Comparison of ENCODE assay signal across 23 mouse cellular contexts in the genomic region with DNA sequence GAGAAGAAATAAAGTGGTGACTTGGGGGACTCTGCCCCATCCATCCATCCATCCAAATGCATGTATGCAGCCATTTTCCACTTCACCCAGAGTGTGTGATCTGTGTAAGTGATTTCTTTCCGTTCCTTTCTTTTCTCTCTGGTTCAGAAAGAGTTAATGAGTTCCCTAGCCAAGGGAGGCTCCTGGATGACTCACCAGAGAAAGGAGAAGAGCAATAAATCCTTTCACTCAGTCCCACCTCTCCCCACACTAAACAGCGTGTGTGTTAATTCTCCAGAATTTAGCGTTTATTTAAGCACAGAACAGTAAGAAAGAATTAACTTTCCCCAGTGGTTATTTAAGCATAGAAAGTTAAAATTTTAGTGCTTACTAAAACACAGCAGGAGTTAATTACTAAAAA. TPM values are rescaled to one million over a fixed set of nuclear protein-coding genes. Genes with fewer than 3 reads are reported as not detected.
DNase-seq lines count a peak whose midpoint lies in the region; ATAC-seq and TF ChIP-seq lines count a peak whose summit lies in the region.
"Had no signal": no experiment of that assay in that cellular context is flagged by ENCODE, and none has a peak within 500 bp of the region (broad histone marks: within the 10 kb centered on the region; RNA-seq: fewer than 3 reads in every experiment).

No protein-coding gene starts in this region.

- 5% methylated on average over 3 of the region's 3 CpGs for WGBS in limb, embryonic 14.5 days
- 7% methylated on average over 3 of the region's 3 CpGs for WGBS in limb, embryonic 10.5 days
- 9% methylated on average over 3 of the region's 3 CpGs for WGBS in intestine, embryonic 16.5 days
- 5% methylated on average over 3 of the region's 3 CpGs for WGBS in stomach, postnatal 0 days
- 55% methylated on average over 3 of the region's 3 CpGs for WGBS in hindbrain, embryonic 10.5 days
- 23% methylated on average over 3 of the region's 3 CpGs for WGBS in forebrain, postnatal 0 days

- H3K4me2 ChIP-seq in limb, embryonic 14.5 days (replicated peaks; ENCODE audit: low read depth, low read length, severe bottlenecking): no peak overlapping the region
- H3K4me2 ChIP-seq in intestine, embryonic 16.5 days (ENCODE audit: low read depth, low read length): no peak overlapping the region
- no peak overlapping the region for H3K4me2 ChIP-seq in stomach, postnatal 0 days (replicated peaks; ENCODE audit: low read depth)
- H3K4me2 ChIP-seq in forebrain, postnatal 0 days (ENCODE audit: low read depth): no peak overlapping the region
- H3K4me2 ChIP-seq: limb, embryonic 13.5 days; midbrain, embryonic 12.5 days had no signal

- no peak for TF ChIP-seq EP300 in stomach, postnatal 0 days (optimal IDR thresholded peaks at IDR 0.05)

- no peak for TF ChIP-seq CTCF in stomach, postnatal 0 days (IDR thresholded peaks at IDR 0.05; ENCODE audit: low read depth)
- no peak for TF ChIP-seq CTCF in forebrain, postnatal 0 days (IDR thresholded peaks at IDR 0.05; ENCODE audit: low read depth)

- 0 out of 2 replicates have a peak, but pooled peaks cover 7% of the 10 kb centered on the region for H3K4me1 ChIP-seq in limb, embryonic 14.5 days (ENCODE audit: control insufficient read depth, insufficient read depth, low read length)
- H3K4me1 ChIP-seq in limb, embryonic 10.5 days: peaks cover 7% of the 10 kb centered on the region; the same call in 1 of the 2 replicates
- peaks cover 7% of the 10 kb centered on the region for H3K4me1 ChIP-seq in intestine, embryonic 16.5 days (ENCODE audit: control insufficient read depth, insufficient read depth, low read length)
- no peaks in the 10 kb centered on the region for H3K4me1 ChIP-seq in stomach, postnatal 0 days (replicated peaks; ENCODE audit: control insufficient read depth, insufficient read depth)
- no peaks in the 10 kb centered on the region for H3K4me1 ChIP-seq in hindbrain, embryonic 10.5 days (replicated peaks)
- H3K4me1 ChIP-seq in forebrain, postnatal 0 days (ENCODE audit: insufficient read depth): no peaks in the 10 kb centered on the region
- H3K4me1 ChIP-seq: heart, embryonic 10.5 days; midbrain, embryonic 12.5 days had no signal

- no peak for TF ChIP-seq POLR2A in limb, embryonic 14.5 days (IDR thresholded peaks at IDR 0.05; ENCODE audit: borderline replicate concordance, extremely low read depth, insufficient read depth, insufficient read length)

- no peak overlapping the region for H3K4me3 ChIP-seq in limb, embryonic 14.5 days (replicated peaks; ENCODE audit: low read length)
- H3K4me3 ChIP-seq in limb, embryonic 10.5 days: no peak overlapping the region
- no peak overlapping the region for H3K4me3 ChIP-seq in intestine, embryonic 16.5 days (ENCODE audit: low read length)
- no peak overlapping the region for H3K4me3 ChIP-seq in stomach, postnatal 0 days (ENCODE audit: low read depth, low read length)
- H3K4me3 ChIP-seq in hindbrain, embryonic 10.5 days: no peak overlapping the region
- H3K4me3 ChIP-seq in forebrain, postnatal 0 days (ENCODE audit: low read depth, low read length): no peak overlapping the region
- H3K4me3 ChIP-seq: erythroblast, embryonic 14.5 days; heart, embryonic 10.5 days; limb, embryonic 13.5 days; midbrain, embryonic 12.5 days had no signal

- no peak overlapping the region for H3K27ac ChIP-seq in limb, embryonic 14.5 days (replicated peaks; ENCODE audit: low read depth, low read length)
- H3K27ac ChIP-seq in limb, embryonic 10.5 days: no peak overlapping the region
- H3K27ac ChIP-seq in intestine, embryonic 16.5 days (ENCODE audit: low read length): no peak overlapping the region
- 0 out of 2 replicates have a peak overlapping the region, but pooled peaks have one; percentile 24 for H3K27ac ChIP-seq in stomach, postnatal 0 days (replicated peaks)
- H3K27ac ChIP-seq in hindbrain, embryonic 10.5 days: no peak overlapping the region
- no peak overlapping the region for H3K27ac ChIP-seq in forebrain, postnatal 0 days (ENCODE audit: low read depth, low read length)
- H3K27ac ChIP-seq: heart, embryonic 10.5 days; limb, embryonic 13.5 days; midbrain, embryonic 12.5 days had no signal

- peak; percentile 55 for DNase-seq in limb, embryonic 14.5 days (ENCODE audit: low spot score)
- no peak for DNase-seq in limb, embryonic 10.5 days (ENCODE audit: low spot score)
- DNase-seq in brain, adult 2 months (ENCODE audit: low read depth, low spot score): peak; percentile 24
- no peak for DNase-seq in stomach, postnatal 0 days (ENCODE audit: low spot score)
- DNase-seq in hindbrain, embryonic 10.5 days (ENCODE audit: low spot score): no peak
- no peak for DNase-seq in forebrain, postnatal 0 days
- DNase-seq: adrenal gland, postnatal 10 days; cerebellum, adult 2 months; heart, postnatal 10 days; kidney, postnatal 25 days; layer of hippocampus, adult 9-11 months; liver, postnatal 0 days had no signal

- H3K9ac ChIP-seq in limb, embryonic 14.5 days (ENCODE audit: low read depth, low read length, severe bottlenecking): no peak overlapping the region
- no peak overlapping the region for H3K9ac ChIP-seq in intestine, embryonic 16.5 days (ENCODE audit: low read depth, low read length)
- no peak overlapping the region for H3K9ac ChIP-seq in stomach, postnatal 0 days (ENCODE audit: low read length)
- H3K9ac ChIP-seq in forebrain, postnatal 0 days: no peak overlapping the region
- H3K9ac ChIP-seq: limb, embryonic 13.5 days; liver, postnatal 0 days; midbrain, embryonic 12.5 days had no signal

- no peak for ATAC-seq in limb, embryonic 14.5 days (ENCODE audit: low FRiP score, low read depth)
- ATAC-seq in intestine, embryonic 16.5 days: peak; percentile 74
- ATAC-seq in stomach, postnatal 0 days (ENCODE audit: low FRiP score, low TSS enrichment): peak; percentile 61; the same call in 1 of the 2 replicates
- ATAC-seq in forebrain, postnatal 0 days: no peak
- ATAC-seq: CD4-positive, CD25-positive, alpha-beta regulatory T cell, adult 4 months; forebrain, embryonic 14.5 days; hindbrain, embryonic 16.5 days; liver, postnatal 0 days had no signal

- no peaks in the 10 kb centered on the region for H3K36me3 ChIP-seq in limb, embryonic 14.5 days (ENCODE audit: control insufficient read depth, insufficient read depth, low read length)
- H3K36me3 ChIP-seq in limb, embryonic 10.5 days: no peaks in the 10 kb centered on the region
- no peaks in the 10 kb centered on the region for H3K36me3 ChIP-seq in intestine, embryonic 16.5 days (ENCODE audit: control insufficient read depth, insufficient read depth, low read length)
- H3K36me3 ChIP-seq in stomach, postnatal 0 days (ENCODE audit: control insufficient read depth, insufficient read depth, low read length): no peaks in the 10 kb centered on the region
- H3K36me3 ChIP-seq in hindbrain, embryonic 10.5 days: no peaks in the 10 kb centered on the region
- H3K36me3 ChIP-seq in forebrain, postnatal 0 days (ENCODE audit: insufficient read depth): no peaks in the 10 kb centered on the region
- H3K36me3 ChIP-seq: G1E; heart, embryonic 10.5 days; limb, embryonic 13.5 days; midbrain, embryonic 12.5 days had no signal

- no peaks in the 10 kb centered on the region for H3K9me3 ChIP-seq in limb, embryonic 14.5 days (ENCODE audit: control insufficient read depth, low read length)
- H3K9me3 ChIP-seq in limb, embryonic 10.5 days (replicated peaks): no peaks in the 10 kb centered on the region
- 0 out of 2 replicates have a peak, but pooled peaks cover 4% of the 10 kb centered on the region for H3K9me3 ChIP-seq in intestine, embryonic 16.5 days (ENCODE audit: control insufficient read depth, low read length)
- no peaks in the 10 kb centered on the region for H3K9me3 ChIP-seq in stomach, postnatal 0 days (ENCODE audit: control insufficient read depth, low read length)
- no peaks in the 10 kb centered on the region for H3K9me3 ChIP-seq in hindbrain, embryonic 10.5 days
- H3K9me3 ChIP-seq in forebrain, postnatal 0 days (ENCODE audit: low read length): no peaks in the 10 kb centered on the region
- H3K9me3 ChIP-seq: G1E; heart, embryonic 10.5 days; limb, embryonic 13.5 days; midbrain, embryonic 12.5 days had no signal

- no peaks in the 10 kb centered on the region for H3K27me3 ChIP-seq in limb, embryonic 14.5 days (ENCODE audit: control insufficient read depth, insufficient read depth, low read length)
- H3K27me3 ChIP-seq in limb, embryonic 10.5 days (ENCODE audit: low read depth, poor library complexity, severe bottlenecking): no peaks in the 10 kb centered on the region
- H3K27me3 ChIP-seq in intestine, embryonic 16.5 days (replicated peaks; ENCODE audit: control insufficient read depth, insufficient read depth, low read length): no peaks in the 10 kb centered on the region
- H3K27me3 ChIP-seq in stomach, postnatal 0 days (ENCODE audit: control insufficient read depth, insufficient read depth, low read length): no peaks in the 10 kb centered on the region
- no peaks in the 10 kb centered on the region for H3K27me3 ChIP-seq in hindbrain, embryonic 10.5 days (ENCODE audit: insufficient read depth, poor library complexity, severe bottlenecking)
- no peaks in the 10 kb centered on the region for H3K27me3 ChIP-seq in forebrain, postnatal 0 days (ENCODE audit: insufficient read depth, low read length)
- H3K27me3 ChIP-seq: limb, embryonic 13.5 days; midbrain, embryonic 12.5 days had no signal

RNA-seq across cellular contexts. Expression of a gene that starts 9.8 kb away (rescaled TPM):
- polyA plus RNA-seq in limb, embryonic 14.5 days (2012; rRNA removed): 163 and 178 TPM in 2 replicates
- polyA plus RNA-seq in limb, embryonic 14.5 days (2014; fragmentation: Nextera tagmentation; extraction: Ambion mirVana): 252 and 260 TPM in 2 replicates
- polyA plus RNA-seq in limb, embryonic 10.5 days (2016; fragmentation: Nextera tagmentation; extraction: Ambion mirVana): 210 and 233 TPM in 2 replicates
- polyA plus RNA-seq in intestine, embryonic 16.5 days (2015; fragmentation: Nextera tagmentation; extraction: Ambion mirVana): 102 and 112 TPM in 2 replicates
- 64.4 and 64.7 TPM in 2 replicates for polyA plus RNA-seq in stomach, postnatal 0 days (2015; fragmentation: Nextera tagmentation; extraction: Ambion mirVana)
- 210 and 212 TPM in 2 replicates for polyA plus RNA-seq in hindbrain, embryonic 10.5 days (2016; fragmentation: Nextera tagmentation; extraction: Ambion mirVana)
- 130 and 136 TPM in 2 replicates for total RNA-seq in forebrain, postnatal 0 days (2014; rRNA removed)
- polyA plus RNA-seq in forebrain, postnatal 0 days (2015; fragmentation: Nextera tagmentation; extraction: Ambion mirVana): 108 and 118 TPM in 2 replicates

RNA-seq across cellular contexts. Expression of a gene that starts 37.8 kb away (rescaled TPM):
- 19.3 and 25.6 TPM in 2 replicates for polyA plus RNA-seq in limb, embryonic 14.5 days (2012; rRNA removed)
- 39.2 and 42.6 TPM in 2 replicates for polyA plus RNA-seq in limb, embryonic 14.5 days (2014; fragmentation: Nextera tagmentation; extraction: Ambion mirVana)
- 36.8 and 41.1 TPM in 2 replicates for polyA plus RNA-seq in limb, embryonic 10.5 days (2016; fragmentation: Nextera tagmentation; extraction: Ambion mirVana)
- polyA plus RNA-seq in intestine, embryonic 16.5 days (2015; fragmentation: Nextera tagmentation; extraction: Ambion mirVana): 30.8 and 32.6 TPM in 2 replicates
- polyA plus RNA-seq in stomach, postnatal 0 days (2015; fragmentation: Nextera tagmentation; extraction: Ambion mirVana): 27.2 and 28.0 TPM in 2 replicates
- 36.0 and 36.7 TPM in 2 replicates for polyA plus RNA-seq in hindbrain, embryonic 10.5 days (2016; fragmentation: Nextera tagmentation; extraction: Ambion mirVana)
- 21.2 and 25.2 TPM in 2 replicates for total RNA-seq in forebrain, postnatal 0 days (2014; rRNA removed)
- 38.2 and 44.3 TPM in 2 replicates for polyA plus RNA-seq in forebrain, postnatal 0 days (2015; fragmentation: Nextera tagmentation; extraction: Ambion mirVana)

RNA-seq across cellular contexts. Expression of a gene that starts 41.9 kb away (rescaled TPM):
- 0.10 and 0.18 TPM in 2 replicates for polyA plus RNA-seq in limb, embryonic 14.5 days (2012; rRNA removed)
- polyA plus RNA-seq in limb, embryonic 14.5 days (2014; fragmentation: Nextera tagmentation; extraction: Ambion mirVana): not detected in 2 replicates
- polyA plus RNA-seq in limb, embryonic 10.5 days (2016; fragmentation: Nextera tagmentation; extraction: Ambion mirVana): not detected in 2 replicates
- 0.18 TPM in 1 of 2 replicates, not detected in the other for polyA plus RNA-seq in intestine, embryonic 16.5 days (2015; fragmentation: Nextera tagmentation; extraction: Ambion mirVana)
- 0.13 and 0.17 TPM in 2 replicates for polyA plus RNA-seq in stomach, postnatal 0 days (2015; fragmentation: Nextera tagmentation; extraction: Ambion mirVana)
- 0.90 and 2.5 TPM in 2 replicates for polyA plus RNA-seq in hindbrain, embryonic 10.5 days (2016; fragmentation: Nextera tagmentation; extraction: Ambion mirVana)
- total RNA-seq in forebrain, postnatal 0 days (2014; rRNA removed): 0.77 and 1.6 TPM in 2 replicates
- polyA plus RNA-seq in forebrain, postnatal 0 days (2015; fragmentation: Nextera tagmentation; extraction: Ambion mirVana): 0.73 and 1.7 TPM in 2 replicates
- total RNA-seq: common myeloid progenitor, adult 5-6 weeks; gastrocnemius, postnatal 4 days; heart, postnatal 10 days had no signal
- polyA plus RNA-seq: CD4-positive, CD25-positive, alpha-beta regulatory T cell, adult 4 months; erythroblast, embryonic 14.5 days; G1E; heart, embryonic 10.5 days; limb, embryonic 13.5 days; liver, postnatal 0 days had no signal

Comparison
In these comparisons a context has a peak if more than half of its experiments do, and no peak if none do; other contexts are left out.
1. DNase-seq: peak in limb, embryonic 14.5 days (single experiment) and brain, adult 2 months (single experiment); none in limb, embryonic 10.5 days (single experiment), stomach, postnatal 0 days (single experiment), hindbrain, embryonic 10.5 days (single experiment) and forebrain, postnatal 0 days (single experiment).
2. ATAC-seq: peak in intestine, embryonic 16.5 days (single experiment) and stomach, postnatal 0 days (single experiment); none in limb, embryonic 14.5 days (single experiment) and forebrain, postnatal 0 days (single experiment).